Mouse (Mus musculus): ENCODE measurements at regions not wholly inside any gene's neighbourhood (a gene's known extent, or its start where the extent isn't known, plus 50 kb on each side); places are given as distances from the start of the nearest gene placed in this dataset.

DNA sequence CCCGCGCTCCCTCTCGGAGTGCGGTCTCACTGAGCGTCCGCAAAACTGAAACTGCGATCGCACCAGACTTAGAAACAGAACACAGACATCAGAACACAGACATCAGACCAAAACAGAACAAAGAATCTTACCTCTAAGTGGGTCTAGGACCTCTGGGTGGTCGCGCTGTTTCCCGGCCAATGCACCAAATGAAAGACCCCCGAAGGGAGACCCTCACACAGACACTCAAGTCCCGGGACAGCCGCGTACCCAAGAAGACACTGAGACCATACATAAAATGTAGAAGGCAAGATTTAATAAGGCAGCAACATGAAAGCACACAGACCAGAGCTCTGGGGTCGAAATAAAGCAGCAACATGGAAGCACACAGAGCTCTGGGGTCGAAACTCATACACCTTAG lies 341.1 kb downstream of the Gm21739 start:
- DNase-seq (ENCODE audit: low spot score in 2 of 2), result peak in 1 of 2 experiments; percentile 0
